10 mouse cellular contexts compared by ENCODE assay signal in genomic region chr2:63513554-63514226, GRCm38 (mm10).
A peak's percentile ranks its signal among the peaks of the same experiment; 100 is the strongest.
DNase-seq lines count a peak whose midpoint lies in the region; ATAC-seq lines count a peak whose summit lies in the region.
"Had no signal": no experiment of that assay in that cellular context is flagged by ENCODE, and none has a peak within 500 bp of the region (broad histone marks: within the 10 kb centered on the region; RNA-seq: fewer than 3 reads in every experiment).

No protein-coding gene starts in this region.

- ATAC-seq in kidney, embryonic 14.5 days (ENCODE audit: low FRiP score, low TSS enrichment) = no peak
- ATAC-seq in neural tube, embryonic 11.5 days (ENCODE audit: insufficient read depth, low FRiP score, low TSS enrichment) = no peak
- ATAC-seq in neural tube, embryonic 15.5 days (ENCODE audit: low FRiP score) = no peak
- no peak for ATAC-seq in liver, embryonic 11.5 days (replicated peaks; ENCODE audit: low FRiP score)

- no peaks in the 10 kb centered on the region for H3K27me3 ChIP-seq in kidney, embryonic 14.5 days (ENCODE audit: control insufficient read depth, insufficient read depth, low read length)
- H3K27me3 ChIP-seq in neural tube, embryonic 11.5 days (ENCODE audit: control insufficient read depth, insufficient read depth, low read length) = no peaks in the 10 kb centered on the region
- H3K27me3 ChIP-seq in neural tube, embryonic 15.5 days (replicated peaks) = no peaks in the 10 kb centered on the region
- H3K27me3 ChIP-seq in liver, embryonic 11.5 days (replicated peaks; ENCODE audit: control insufficient read depth, insufficient read depth, low read length) = no peaks in the 10 kb centered on the region

- peak; percentile 31 for DNase-seq in kidney, adult 9 months
- peak; percentile 14 for DNase-seq in neural tube, embryonic 11.5 days (ENCODE audit: low spot score)
- DNase-seq in c-Kit-positive CD71-negative TER-119-negative erythroid progenitor cells, embryonic 14.5 days (ENCODE audit: low read depth) = peak; percentile 7
- peak; percentile 67 for DNase-seq in retina, postnatal 1 day
- no peak for DNase-seq in gastrocnemius, adult 8-10 months (ENCODE audit: low spot score in 2 of 2)
- DNase-seq in liver, embryonic 11.5 days (ENCODE audit: low spot score) = no peak
- DNase-seq: adrenal gland, postnatal 25 days; thymus, postnatal 4 days had no signal

- H3K9me3 ChIP-seq in kidney, embryonic 14.5 days (ENCODE audit: control insufficient read depth, low read length) = no peaks in the 10 kb centered on the region
- no peaks in the 10 kb centered on the region for H3K9me3 ChIP-seq in neural tube, embryonic 11.5 days (ENCODE audit: control insufficient read depth, low read length)
- H3K9me3 ChIP-seq in neural tube, embryonic 15.5 days (replicated peaks) = no peaks in the 10 kb centered on the region
- H3K9me3 ChIP-seq in liver, embryonic 11.5 days (ENCODE audit: control insufficient read depth, low read length) = no peaks in the 10 kb centered on the region

- H3K27ac ChIP-seq in kidney, embryonic 14.5 days (ENCODE audit: low read depth, low read length) = no peak overlapping the region
- no peak overlapping the region for H3K27ac ChIP-seq in neural tube, embryonic 11.5 days (ENCODE audit: low read depth, low read length)
- H3K27ac ChIP-seq in neural tube, embryonic 15.5 days (replicated peaks) = no peak overlapping the region
- H3K27ac ChIP-seq in liver, embryonic 11.5 days (ENCODE audit: low read depth, low read length) = no peak overlapping the region

- 80% methylated on average over 1 of the region's 1 CpGs for WGBS in kidney, embryonic 14.5 days
- WGBS in neural tube, embryonic 11.5 days = 78% methylated on average over 1 of the region's 1 CpGs
- WGBS in neural tube, embryonic 15.5 days = 81% methylated on average over 1 of the region's 1 CpGs
- 72% methylated on average over 1 of the region's 1 CpGs for WGBS in liver, embryonic 11.5 days

- H3K9ac ChIP-seq in kidney, embryonic 14.5 days (ENCODE audit: low read depth, low read length) = no peak overlapping the region
- H3K9ac ChIP-seq in neural tube, embryonic 11.5 days (ENCODE audit: low read length) = no peak overlapping the region
- H3K9ac ChIP-seq in neural tube, embryonic 15.5 days (replicated peaks) = no peak overlapping the region
- H3K9ac ChIP-seq in liver, embryonic 11.5 days (ENCODE audit: low read depth, low read length) = no peak overlapping the region

- no peaks in the 10 kb centered on the region for H3K36me3 ChIP-seq in kidney, embryonic 14.5 days (ENCODE audit: control insufficient read depth, insufficient read depth, low read length)
- H3K36me3 ChIP-seq in neural tube, embryonic 11.5 days (ENCODE audit: control insufficient read depth, insufficient read depth, low read length) = no peaks in the 10 kb centered on the region
- no peaks in the 10 kb centered on the region for H3K36me3 ChIP-seq in neural tube, embryonic 15.5 days
- H3K36me3 ChIP-seq in liver, embryonic 11.5 days (ENCODE audit: control insufficient read depth, insufficient read depth, low read length) = no peaks in the 10 kb centered on the region

- no peak overlapping the region for H3K4me2 ChIP-seq in kidney, embryonic 14.5 days (replicated peaks; ENCODE audit: low read depth, low read length)
- no peak overlapping the region for H3K4me2 ChIP-seq in neural tube, embryonic 11.5 days (ENCODE audit: low read depth)
- H3K4me2 ChIP-seq in neural tube, embryonic 15.5 days = no peak overlapping the region
- no peak overlapping the region for H3K4me2 ChIP-seq in liver, embryonic 11.5 days

- no peak overlapping the region for H3K4me3 ChIP-seq in kidney, embryonic 14.5 days (ENCODE audit: low read length)
- H3K4me3 ChIP-seq in neural tube, embryonic 11.5 days (ENCODE audit: low read depth, low read length) = no peak overlapping the region
- H3K4me3 ChIP-seq in neural tube, embryonic 15.5 days (replicated peaks) = no peak overlapping the region
- no peak overlapping the region for H3K4me3 ChIP-seq in liver, embryonic 11.5 days (ENCODE audit: low read depth, low read length)

- H3K4me1 ChIP-seq in kidney, embryonic 14.5 days (ENCODE audit: control insufficient read depth, insufficient read depth, low read length) = no peaks in the 10 kb centered on the region
- H3K4me1 ChIP-seq in neural tube, embryonic 11.5 days (ENCODE audit: control insufficient read depth, insufficient read depth, low read length) = no peaks in the 10 kb centered on the region
- H3K4me1 ChIP-seq in neural tube, embryonic 15.5 days = no peaks in the 10 kb centered on the region
- no peaks in the 10 kb centered on the region for H3K4me1 ChIP-seq in liver, embryonic 11.5 days (replicated peaks; ENCODE audit: control insufficient read depth, insufficient read depth, low read length)

Comparison
In these comparisons a context has a peak if more than half of its experiments do, and no peak if none do; other contexts are left out.
1. DNase-seq: peak in kidney, adult 9 months (single experiment), neural tube, embryonic 11.5 days (single experiment), c-Kit-positive CD71-negative TER-119-negative erythroid progenitor cells, embryonic 14.5 days (single experiment) and retina, postnatal 1 day (single experiment); none in gastrocnemius, adult 8-10 months (0 of 2) and liver, embryonic 11.5 days (single experiment).